Mouse (Mus musculus): ENCODE results near the gene Hsd17b11. TPM values are rescaled to one million over a fixed set of nuclear protein-coding genes. Genes with fewer than 3 reads are reported as not detected.

Gene Hsd17b11
- polyA plus RNA-seq, 1 experiment from 2014 or later, result 1.4 TPM

- Histone ChIP-seq H3K4me3 (ENCODE audit: low read depth, low read length) (no peak overlapping the region), H3K27ac (replicated peaks; ENCODE audit: low read depth, low read length) (no peak overlapping the region), H3K4me1 (ENCODE audit: control insufficient read depth, insufficient read depth, low read length) (no peaks in the 10 kb centered on the region), H3K4me2 (ENCODE audit: low read depth, low read length) (no peak overlapping the region), H3K9ac (replicated peaks; ENCODE audit: low read length) (no peak overlapping the region), H3K27me3 (ENCODE audit: control insufficient read depth, insufficient read depth, low read length) (no peaks in the 10 kb centered on the region), H3K9me3 (replicated peaks; ENCODE audit: control insufficient read depth, low read length) (no peaks in the 10 kb centered on the region), H3K36me3 (replicated peaks; ENCODE audit: control insufficient read depth, insufficient read depth, low read depth, low read length) (no peaks in the 10 kb centered on the region)
- ATAC-seq (replicated peaks; ENCODE audit: insufficient number of reproducible peaks, low FRiP score, low TSS enrichment, low read depth) (no peak), DNase-seq (ENCODE audit: low spot score) (no peak)
- 88% methylated on average over 3 of the region's 3 CpGs for WGBS
These were observed 12.3 kb downstream of the Hsd17b11 start for GRCm38 (mm10) chr5:104009421-104009820.

DNA sequence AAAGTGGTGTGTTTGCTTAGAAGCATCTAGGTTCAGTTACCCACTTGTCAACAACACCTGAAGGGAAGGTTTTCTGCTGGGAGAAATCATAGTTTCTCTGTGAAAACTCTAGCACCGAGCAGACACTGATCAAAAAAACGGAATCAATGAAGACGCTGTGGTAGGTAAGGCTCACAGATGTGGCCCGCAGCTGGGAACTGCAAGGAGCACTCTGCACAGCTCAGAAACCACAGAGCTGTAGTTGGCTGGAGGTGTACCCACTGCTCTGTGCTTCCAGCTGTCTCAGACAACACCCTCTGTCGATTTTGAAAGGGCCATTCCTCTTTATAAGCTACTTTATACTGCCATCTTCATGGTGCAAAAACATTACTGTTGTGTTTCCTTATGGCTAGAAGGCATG lies 13.9 kb downstream of the Hsd17b11 start:
- WGBS, result 66% methylated on average over 5 of the region's 5 CpGs
- DNase-seq (ENCODE audit: low spot score) (no peak), ATAC-seq (replicated peaks; ENCODE audit: insufficient number of reproducible peaks, low FRiP score, low TSS enrichment, low read depth) (no peak)
- Histone ChIP-seq H3K9me3 (replicated peaks; ENCODE audit: control insufficient read depth, low read length) (no peaks in the 10 kb centered on the region), H3K36me3 (replicated peaks; ENCODE audit: control insufficient read depth, insufficient read depth, low read depth, low read length) (no peaks in the 10 kb centered on the region), H3K27ac (replicated peaks; ENCODE audit: low read depth, low read length) (no peak overlapping the region), H3K27me3 (ENCODE audit: control insufficient read depth, insufficient read depth, low read length) (no peaks in the 10 kb centered on the region), H3K4me1 (ENCODE audit: control insufficient read depth, insufficient read depth, low read length) (no peaks in the 10 kb centered on the region), H3K4me2 (ENCODE audit: low read depth, low read length) (no peak overlapping the region), H3K4me3 (ENCODE audit: low read depth, low read length) (no peak overlapping the region), H3K9ac (replicated peaks; ENCODE audit: low read length) (no peak overlapping the region)

GRCm38 (mm10) chr5:104006811-104007210 lies 14.9 kb downstream of the Hsd17b11 start:
- Histone ChIP-seq H3K4me1 (ENCODE audit: control insufficient read depth, insufficient read depth, low read length) (no peaks in the 10 kb centered on the region), H3K27ac (replicated peaks; ENCODE audit: low read depth, low read length) (no peak overlapping the region), H3K36me3 (replicated peaks; ENCODE audit: control insufficient read depth, insufficient read depth, low read depth, low read length) (no peaks in the 10 kb centered on the region), H3K4me2 (ENCODE audit: low read depth, low read length) (no peak overlapping the region), H3K4me3 (ENCODE audit: low read depth, low read length) (no peak overlapping the region), H3K9me3 (replicated peaks; ENCODE audit: control insufficient read depth, low read length) (no peaks in the 10 kb centered on the region), H3K27me3 (ENCODE audit: control insufficient read depth, insufficient read depth, low read length) (no peaks in the 10 kb centered on the region), H3K9ac (replicated peaks; ENCODE audit: low read length) (no peak overlapping the region)
- ATAC-seq (replicated peaks; ENCODE audit: insufficient number of reproducible peaks, low FRiP score, low TSS enrichment, low read depth) (no peak), DNase-seq (ENCODE audit: low spot score) (no peak)
- WGBS, result 81% methylated on average over 3 of the region's 3 CpGs

DNA sequence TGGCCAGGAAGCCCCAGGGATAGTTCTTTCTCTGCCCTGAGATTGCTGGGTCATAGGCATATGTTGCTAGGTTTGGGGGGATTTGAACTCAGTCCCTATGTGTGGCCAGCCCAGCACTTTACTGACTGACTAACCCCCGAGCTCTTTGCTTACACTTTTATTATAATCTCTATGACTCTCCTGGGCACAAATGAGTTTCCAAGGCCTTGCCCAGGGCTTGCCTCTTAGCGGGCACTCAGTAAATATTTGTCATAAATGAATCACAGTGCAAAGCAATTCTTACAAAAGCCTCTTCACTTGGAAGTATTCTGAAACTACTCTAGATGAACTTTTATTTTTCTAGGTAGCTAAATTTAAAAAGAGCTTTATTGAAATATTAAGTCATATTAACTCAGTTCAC lies 17.8 kb downstream of the Hsd17b11 start:
- H3K27me3 ChIP-seq (ENCODE audit: control insufficient read depth, insufficient read depth, low read length), result no peaks in the 10 kb centered on the region
- WGBS, result 85% methylated on average over 2 of the region's 2 CpGs
- H3K27ac ChIP-seq (replicated peaks; ENCODE audit: low read depth, low read length), result no peak overlapping the region
- no peaks in the 10 kb centered on the region for H3K36me3 ChIP-seq (replicated peaks; ENCODE audit: control insufficient read depth, insufficient read depth, low read depth, low read length)
- no peak overlapping the region for H3K4me2 ChIP-seq (ENCODE audit: low read depth, low read length)
- H3K9me3 ChIP-seq (replicated peaks; ENCODE audit: control insufficient read depth, low read length), result no peaks in the 10 kb centered on the region
- H3K9ac ChIP-seq (replicated peaks; ENCODE audit: low read length), result no peak overlapping the region
- no peak overlapping the region for H3K4me3 ChIP-seq (ENCODE audit: low read depth, low read length)
- no peaks in the 10 kb centered on the region for H3K4me1 ChIP-seq (ENCODE audit: control insufficient read depth, insufficient read depth, low read length)
- ATAC-seq (replicated peaks; ENCODE audit: insufficient number of reproducible peaks, low FRiP score, low TSS enrichment, low read depth) (no peak), DNase-seq (ENCODE audit: low spot score) (no peak)

- Histone ChIP-seq H3K27ac (replicated peaks; ENCODE audit: low read depth, low read length) (no peak overlapping the region), H3K9me3 (replicated peaks; ENCODE audit: control insufficient read depth, low read length) (no peaks in the 10 kb centered on the region), H3K27me3 (ENCODE audit: control insufficient read depth, insufficient read depth, low read length) (no peaks in the 10 kb centered on the region), H3K36me3 (replicated peaks; ENCODE audit: control insufficient read depth, insufficient read depth, low read depth, low read length) (no peaks in the 10 kb centered on the region), H3K9ac (replicated peaks; ENCODE audit: low read length) (no peak overlapping the region), H3K4me1 (ENCODE audit: control insufficient read depth, insufficient read depth, low read length) (no peaks in the 10 kb centered on the region), H3K4me3 (ENCODE audit: low read depth, low read length) (no peak overlapping the region), H3K4me2 (ENCODE audit: low read depth, low read length) (peak overlapping the region; percentile 27)
- DNase-seq (ENCODE audit: low spot score) (peak; percentile 33), ATAC-seq (replicated peaks; ENCODE audit: insufficient number of reproducible peaks, low FRiP score, low TSS enrichment, low read depth) (no peak)
- 45% methylated on average over 15 of the region's 15 CpGs for WGBS
These were observed 18.3 kb downstream of the Hsd17b11 start for GRCm38 (mm10) chr5:104003256-104003931.

DNA sequence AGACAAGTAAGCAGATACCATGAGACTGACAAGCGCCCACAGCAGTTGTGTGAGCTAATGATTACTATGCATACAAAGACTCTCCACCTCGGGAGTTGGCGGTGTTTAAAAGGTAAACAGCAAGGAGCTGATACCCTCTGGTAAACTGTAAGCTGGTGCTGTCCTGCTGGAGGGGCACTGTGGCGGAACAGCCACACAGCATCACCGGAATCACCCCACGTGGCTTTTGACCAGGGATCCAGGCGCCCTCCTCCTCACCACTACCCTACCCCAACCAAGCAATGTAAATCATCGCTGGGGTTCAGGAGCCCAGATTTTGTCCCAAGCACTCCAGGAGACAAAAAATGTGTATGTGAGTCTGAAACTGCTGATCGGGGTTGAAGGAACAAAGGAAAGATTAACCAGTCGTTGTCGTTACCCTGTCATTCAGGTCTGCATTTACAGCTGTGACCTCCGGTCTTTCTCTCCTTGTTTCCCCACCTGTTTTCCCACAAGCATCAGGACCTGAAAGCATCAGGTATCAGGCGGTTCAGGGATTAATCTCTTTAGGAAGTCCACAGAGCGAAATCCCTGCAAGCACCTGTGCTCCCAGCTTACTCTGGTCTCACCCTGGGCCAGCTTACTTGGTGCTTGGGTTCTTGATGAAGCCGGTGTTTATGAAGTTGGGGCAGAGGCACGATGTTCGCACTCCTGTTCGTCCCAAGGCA lies 19.0 kb downstream of the Hsd17b11 start:
- Histone ChIP-seq H3K9me3 (replicated peaks; ENCODE audit: control insufficient read depth, low read length) (no peaks in the 10 kb centered on the region), H3K36me3 (replicated peaks; ENCODE audit: control insufficient read depth, insufficient read depth, low read depth, low read length) (no peaks in the 10 kb centered on the region), H3K27ac (replicated peaks; ENCODE audit: low read depth, low read length) (no peak overlapping the region), H3K4me2 (ENCODE audit: low read depth, low read length) (peak overlapping the region; percentile 27), H3K4me1 (ENCODE audit: control insufficient read depth, insufficient read depth, low read length) (no peaks in the 10 kb centered on the region), H3K27me3 (ENCODE audit: control insufficient read depth, insufficient read depth, low read length) (no peaks in the 10 kb centered on the region), H3K9ac (replicated peaks; ENCODE audit: low read length) (0 out of 2 replicates have a peak overlapping the region, but pooled peaks have one; percentile 4), H3K4me3 (ENCODE audit: low read depth, low read length) (no peak overlapping the region)
- WGBS, result 16% methylated on average over 18 of the region's 18 CpGs
- DNase-seq (ENCODE audit: low spot score) (peak; percentile 28), ATAC-seq (replicated peaks; ENCODE audit: insufficient number of reproducible peaks, low FRiP score, low TSS enrichment, low read depth) (0 out of 2 replicates have a peak, but pooled peaks have one; percentile 54)

- WGBS, result 5% methylated on average over 5 of the region's 5 CpGs
- Histone ChIP-seq H3K9me3 (replicated peaks; ENCODE audit: control insufficient read depth, low read length) (no peaks in the 10 kb centered on the region), H3K36me3 (replicated peaks; ENCODE audit: control insufficient read depth, insufficient read depth, low read depth, low read length) (no peaks in the 10 kb centered on the region), H3K27ac (replicated peaks; ENCODE audit: low read depth, low read length) (no peak overlapping the region), H3K4me2 (ENCODE audit: low read depth, low read length) (no peak overlapping the region), H3K4me3 (ENCODE audit: low read depth, low read length) (no peak overlapping the region), H3K27me3 (ENCODE audit: control insufficient read depth, insufficient read depth, low read length) (no peaks in the 10 kb centered on the region), H3K4me1 (ENCODE audit: control insufficient read depth, insufficient read depth, low read length) (no peaks in the 10 kb centered on the region), H3K9ac (replicated peaks; ENCODE audit: low read length) (no peak overlapping the region)
- DNase-seq (ENCODE audit: low spot score) (peak; percentile 88), ATAC-seq (replicated peaks; ENCODE audit: insufficient number of reproducible peaks, low FRiP score, low TSS enrichment, low read depth) (no peak)
These were observed 22.0 kb downstream of the Hsd17b11 start for GRCm38 (mm10) chr5:103999738-104000137.

GRCm38 (mm10) chr5:103998739-103999138 lies 23.0 kb downstream of the Hsd17b11 start:
- H3K36me3 ChIP-seq (replicated peaks; ENCODE audit: control insufficient read depth, insufficient read depth, low read depth, low read length), result no peaks in the 10 kb centered on the region
- DNase-seq (ENCODE audit: low spot score), result no peak
- H3K9ac ChIP-seq (replicated peaks; ENCODE audit: low read length), result no peak overlapping the region
- H3K4me1 ChIP-seq (ENCODE audit: control insufficient read depth, insufficient read depth, low read length), result no peaks in the 10 kb centered on the region
- no peak overlapping the region for H3K4me2 ChIP-seq (ENCODE audit: low read depth, low read length)
- 74% methylated on average over 5 of the region's 5 CpGs for WGBS
- H3K4me3 ChIP-seq (ENCODE audit: low read depth, low read length), result no peak overlapping the region
- H3K27ac ChIP-seq (replicated peaks; ENCODE audit: low read depth, low read length), result no peak overlapping the region
- H3K27me3 ChIP-seq (ENCODE audit: control insufficient read depth, insufficient read depth, low read length), result no peaks in the 10 kb centered on the region
- H3K9me3 ChIP-seq (replicated peaks; ENCODE audit: control insufficient read depth, low read length), result no peaks in the 10 kb centered on the region
- no peak for ATAC-seq (replicated peaks; ENCODE audit: insufficient number of reproducible peaks, low FRiP score, low TSS enrichment, low read depth)

All from embryonic facial prominence, embryonic 11.5 days (tissue).